In the genomic region with DNA sequence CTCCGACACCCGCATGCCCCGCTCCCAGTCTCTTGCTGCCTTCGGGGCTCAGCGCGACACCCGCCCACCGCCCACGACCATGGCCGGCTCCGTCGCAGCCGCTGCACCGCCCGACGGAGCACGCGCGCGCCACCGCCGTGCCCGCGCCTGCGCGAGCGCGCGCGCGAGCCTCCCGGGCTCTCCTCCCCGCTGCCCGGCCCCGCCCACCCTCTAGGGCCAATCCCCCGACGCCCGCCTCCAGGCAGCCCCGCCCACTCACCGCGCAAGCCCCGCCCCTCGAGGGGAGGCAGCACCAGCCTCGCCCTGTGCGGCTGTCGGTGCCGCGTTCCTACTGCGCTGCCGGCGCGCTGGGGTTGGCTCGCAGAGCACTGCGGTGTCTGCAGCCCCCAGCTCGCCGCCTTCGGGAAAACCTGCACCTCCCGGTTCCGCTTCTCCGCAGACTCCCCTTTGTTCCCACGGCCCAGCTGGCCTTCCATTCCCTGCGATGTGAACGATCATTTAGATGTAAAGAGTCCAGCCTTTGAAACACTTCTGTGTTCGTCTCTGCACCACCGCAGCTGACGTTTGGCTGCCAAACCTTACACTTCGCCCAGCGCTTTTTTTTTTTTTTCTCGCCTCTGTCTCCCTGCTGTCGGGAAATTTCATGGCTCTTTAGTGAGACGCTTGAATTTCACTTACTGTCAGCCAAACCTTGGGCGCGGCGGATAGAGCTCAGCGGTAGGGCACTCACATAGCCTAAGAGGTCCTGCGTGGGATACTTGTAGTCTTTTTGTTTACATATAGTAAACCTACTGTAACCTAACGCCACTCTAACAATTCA, we compare ENCODE assay signal across 7 mouse cellular contexts. TPM values are rescaled to one million over a fixed set of nuclear protein-coding genes. Genes with fewer than 3 reads are reported as not detected.
DNase-seq lines count a peak whose midpoint lies in the region; ATAC-seq lines count a peak whose summit lies in the region.

A gene (minus strand): TSS at position 559 of the 820 bp plus-strand sequence.

- peak within 1 kb of the TSS; percentile 82 for H3K4me3 ChIP-seq in intestine, embryonic 16.5 days (ENCODE audit: low read length)
- H3K4me3 ChIP-seq in midbrain, embryonic 11.5 days (ENCODE audit: low read depth, low read length), result peak within 1 kb of the TSS; percentile 89

- ATAC-seq in intestine, embryonic 16.5 days, result peak; percentile 96
- peak; percentile 96 for ATAC-seq in midbrain, embryonic 11.5 days (ENCODE audit: low FRiP score)

- no peaks in the 10 kb centered on the region for H3K27me3 ChIP-seq in intestine, embryonic 16.5 days (replicated peaks; ENCODE audit: control insufficient read depth, insufficient read depth, low read length)
- peaks cover 2% of the 10 kb centered on the region; the same call in 1 of the 2 replicates for H3K27me3 ChIP-seq in midbrain, embryonic 11.5 days (ENCODE audit: control insufficient read depth, insufficient read depth, low read length)

- peak within 1 kb of the TSS; percentile 54; the same call in 1 of the 2 replicates for H3K27ac ChIP-seq in intestine, embryonic 16.5 days (ENCODE audit: low read length)
- peak within 1 kb of the TSS; percentile 63 for H3K27ac ChIP-seq in midbrain, embryonic 11.5 days (ENCODE audit: low read depth, low read length)

- DNase-seq in adrenal gland, adult 18-20 months (ENCODE audit: low spot score in 2 of 2), result peak; percentile 99 to 100
- peak; percentile 96 for DNase-seq in embryo, embryonic 11 days
- peak; percentile 94 to 98 for DNase-seq in gastrocnemius, postnatal 36 days
- peak; percentile 95 to 98 for DNase-seq in left cerebral cortex, postnatal 36 days (ENCODE audit: low spot score in 2 of 2)
- peak; percentile 100 for DNase-seq in midbrain, embryonic 11.5 days (ENCODE audit: low spot score, missing footprints)
- peak; percentile 88 for DNase-seq in skeletal muscle tissue, adult 2 months (ENCODE audit: low read depth, low spot score)

- peak within 1 kb of the TSS; percentile 91 for H3K4me2 ChIP-seq in intestine, embryonic 16.5 days (ENCODE audit: low read depth, low read length)
- H3K4me2 ChIP-seq in midbrain, embryonic 11.5 days, result peak within 1 kb of the TSS; percentile 72

- no peaks in the 10 kb centered on the region for H3K36me3 ChIP-seq in intestine, embryonic 16.5 days (ENCODE audit: control insufficient read depth, insufficient read depth, low read length)
- no peaks in the 10 kb centered on the region for H3K36me3 ChIP-seq in midbrain, embryonic 11.5 days (ENCODE audit: control insufficient read depth, insufficient read depth, low read length)

- peak within 1 kb of the TSS; percentile 85 for H3K9ac ChIP-seq in intestine, embryonic 16.5 days (ENCODE audit: low read depth, low read length)
- H3K9ac ChIP-seq in midbrain, embryonic 11.5 days (ENCODE audit: low read length), result peak within 1 kb of the TSS; percentile 83

- H3K9me3 ChIP-seq in intestine, embryonic 16.5 days (ENCODE audit: control insufficient read depth, low read length), result no peaks in the 10 kb centered on the region
- no peaks in the 10 kb centered on the region for H3K9me3 ChIP-seq in midbrain, embryonic 11.5 days (ENCODE audit: control insufficient read depth, low read length)

- intact Hi-C loops in gastrocnemius, postnatal 36 days (cut with DNase I), result loop anchor here (5.0 kb wide), 2 partner anchors 102 to 237 kb away; a partner anchor contains a TSS
- intact Hi-C loops in left cerebral cortex, postnatal 36 days (cut with DNase I), result loop anchor here (1.0 to 5.0 kb wide), 2 partner anchors 73 to 103 kb away; a partner anchor contains a TSS

- WGBS in intestine, embryonic 16.5 days, result under 1% methylated on average over 69 of the region's 77 CpGs
- WGBS in midbrain, embryonic 11.5 days, result under 1% methylated on average over 71 of the region's 77 CpGs

- 0 out of 2 replicates have a peak, but pooled peaks cover 2% of the 10 kb centered on the region for H3K4me1 ChIP-seq in intestine, embryonic 16.5 days (ENCODE audit: control insufficient read depth, insufficient read depth, low read length)
- H3K4me1 ChIP-seq in midbrain, embryonic 11.5 days (ENCODE audit: control insufficient read depth, insufficient read depth, low read length), result peaks cover 6% of the 10 kb centered on the region; the same call in 1 of the 2 replicates

RNA-seq across cellular contexts. Expression of the gene that starts here (rescaled TPM):
- 10 to 100 TPM; 15.9 to 24.3 TPM for total RNA-seq in adrenal gland, adult 18-20 months (2021)
- 1 to 10 TPM; 5.1 to 5.2 TPM for total RNA-seq in gastrocnemius, postnatal 36 days (2021)
- polyA plus RNA-seq in intestine, embryonic 16.5 days (2015; fragmentation: Nextera tagmentation; extraction: Ambion mirVana), result 0.72 and 0.73 TPM in 2 replicates
- total RNA-seq in left cerebral cortex, postnatal 36 days (2021), result 10 to 100 TPM; 23.3 to 23.9 TPM
- 1.1 and 1.4 TPM in 2 replicates for polyA plus RNA-seq in midbrain, embryonic 11.5 days (2014; fragmentation: Nextera tagmentation; extraction: Ambion mirVana)

Comparison
In these comparisons a context has a peak if more than half of its experiments do, and no peak if none do; other contexts are left out.
1. Peak in every context shown above with its lines: DNase-seq, ATAC-seq, H3K4me3 ChIP-seq and H3K27ac ChIP-seq.
2. Peak in ATAC-seq, H3K4me3 ChIP-seq, H3K27ac ChIP-seq, H3K9ac ChIP-seq and H3K4me2 ChIP-seq in intestine, embryonic 16.5 days; RNA of the gene not detected or under 1 TPM.